Mouse (Mus musculus): ENCODE results near the gene Ptprf. TPM values are rescaled to one million over a fixed set of nuclear protein-coding genes. Genes with fewer than 3 reads are reported as not detected.

The Ptprf gene
- 1.7 TPM for polyA plus RNA-seq (2015; fragmentation: Illumina TruSeq; extraction: RNeasy Lipid Tissue Mini Kit (QIAGEN cat#74804); ENCODE audit: insufficient read depth, low replicate concordance)

DNA sequence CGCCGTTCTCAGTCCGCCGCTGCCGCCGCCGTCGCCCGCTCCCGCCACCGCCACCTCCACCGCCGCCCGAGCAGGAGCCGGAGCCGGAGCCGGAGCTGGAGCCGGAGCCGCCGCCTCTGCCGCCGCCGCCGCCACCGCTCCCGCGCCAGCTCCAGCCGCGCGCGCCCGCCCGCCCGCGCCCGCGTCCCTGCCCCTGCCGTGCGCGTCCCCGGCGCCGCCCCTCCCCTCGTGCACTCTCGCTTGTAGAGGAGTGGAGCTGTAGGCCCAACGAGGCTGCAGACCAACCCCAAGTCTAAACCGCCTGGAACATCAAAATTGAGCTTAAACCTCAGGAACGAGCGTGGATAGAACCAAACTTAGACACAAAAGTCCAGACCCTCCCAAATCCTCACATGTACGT is at the start of gene Ptprf:
TSS of gene Ptprf (minus strand) at position 175 of the 400 bp plus-strand sequence.

DNA sequence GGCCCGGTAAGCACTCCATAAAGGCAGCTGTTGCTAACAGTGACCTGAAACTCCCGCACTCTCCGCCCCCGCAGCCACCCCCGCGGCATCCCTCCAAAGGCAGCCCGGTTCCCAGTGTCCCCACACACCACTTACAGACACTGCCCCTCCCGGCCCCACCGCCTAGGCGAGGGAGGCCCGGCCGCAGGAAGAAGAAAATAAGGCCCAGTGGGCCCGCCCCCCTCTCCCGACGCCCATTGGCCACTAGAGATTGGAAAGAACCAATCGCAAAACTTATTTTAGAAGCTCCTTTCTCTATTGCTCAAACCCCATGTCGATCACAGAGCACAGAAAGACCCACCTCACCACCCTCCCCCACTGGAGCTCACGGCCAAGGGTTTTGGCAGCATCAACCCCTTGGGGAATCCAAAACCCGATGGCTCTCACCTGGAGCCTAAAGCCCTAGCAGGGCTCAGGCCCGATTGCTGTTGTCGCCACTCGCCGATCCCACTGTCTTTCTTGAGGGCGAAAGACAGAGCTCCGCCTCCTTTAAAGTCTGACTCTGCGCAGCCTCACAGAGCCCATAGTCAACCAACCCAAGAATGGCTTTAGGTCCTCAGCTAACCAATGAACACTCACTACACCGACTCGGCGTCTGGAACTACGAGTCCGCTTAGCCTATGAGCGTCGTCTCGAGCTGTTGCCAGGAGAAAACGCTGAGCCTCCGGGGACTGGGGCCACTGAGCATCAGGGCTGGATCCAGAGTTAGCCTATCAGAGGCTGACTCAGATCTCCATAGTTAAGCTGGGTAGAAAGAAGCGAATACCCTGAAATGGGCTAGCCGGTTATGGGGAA is 111.5 kb downstream of the Ptprf start, which contains the start of gene Kdm4a:
TSS of gene Kdm4a (minus strand) at position 577 of the 834 bp plus-strand sequence.

Other genes starting within 250 kb of the Ptprf start
- gene St3gal3, start 156.5 kb downstream of the Ptprf start, polyA plus RNA-seq (2015; fragmentation: Illumina TruSeq; extraction: RNeasy Lipid Tissue Mini Kit (QIAGEN cat#74804); ENCODE audit: insufficient read depth, low replicate concordance) = 5.5 TPM
- gene Kdm4a, start 111.4 kb downstream of the Ptprf start, polyA plus RNA-seq (2015; fragmentation: Illumina TruSeq; extraction: RNeasy Lipid Tissue Mini Kit (QIAGEN cat#74804); ENCODE audit: insufficient read depth, low replicate concordance) = 32.2 TPM
- 22.7 TPM for gene Szt2, start 117.9 kb upstream of the Ptprf start, polyA plus RNA-seq (2015; fragmentation: Illumina TruSeq; extraction: RNeasy Lipid Tissue Mini Kit (QIAGEN cat#74804); ENCODE audit: insufficient read depth, low replicate concordance)
- 85.4 TPM for gene Med8, start 117.9 kb upstream of the Ptprf start, polyA plus RNA-seq (2015; fragmentation: Illumina TruSeq; extraction: RNeasy Lipid Tissue Mini Kit (QIAGEN cat#74804); ENCODE audit: insufficient read depth, low replicate concordance)
- 86.9 TPM for gene Elovl1, start 136.7 kb upstream of the Ptprf start, polyA plus RNA-seq (2015; fragmentation: Illumina TruSeq; extraction: RNeasy Lipid Tissue Mini Kit (QIAGEN cat#74804); ENCODE audit: insufficient read depth, low replicate concordance)
- 8.3 TPM for gene Cdc20, start 145.9 kb upstream of the Ptprf start, polyA plus RNA-seq (2015; fragmentation: Illumina TruSeq; extraction: RNeasy Lipid Tissue Mini Kit (QIAGEN cat#74804); ENCODE audit: insufficient read depth, low replicate concordance)
- 1.3 TPM for gene Mpl, start 166.1 kb upstream of the Ptprf start, polyA plus RNA-seq (2015; fragmentation: Illumina TruSeq; extraction: RNeasy Lipid Tissue Mini Kit (QIAGEN cat#74804); ENCODE audit: insufficient read depth, low replicate concordance)
- 7.6 TPM for gene Tie1, start 198.7 kb upstream of the Ptprf start, polyA plus RNA-seq (2015; fragmentation: Illumina TruSeq; extraction: RNeasy Lipid Tissue Mini Kit (QIAGEN cat#74804); ENCODE audit: insufficient read depth, low replicate concordance)
- gene 2610528J11Rik, start 235.6 kb upstream of the Ptprf start, polyA plus RNA-seq (2015; fragmentation: Illumina TruSeq; extraction: RNeasy Lipid Tissue Mini Kit (QIAGEN cat#74804); ENCODE audit: insufficient read depth, low replicate concordance) = not detected

Measured in spleen, adult 10 weeks (tissue).